Mouse (Mus musculus): ENCODE measurements at regions not wholly inside any gene's neighbourhood (a gene's known extent, or its start where the extent isn't known, plus 50 kb on each side); places are given as distances from the start of the nearest gene placed in this dataset.

DNA sequence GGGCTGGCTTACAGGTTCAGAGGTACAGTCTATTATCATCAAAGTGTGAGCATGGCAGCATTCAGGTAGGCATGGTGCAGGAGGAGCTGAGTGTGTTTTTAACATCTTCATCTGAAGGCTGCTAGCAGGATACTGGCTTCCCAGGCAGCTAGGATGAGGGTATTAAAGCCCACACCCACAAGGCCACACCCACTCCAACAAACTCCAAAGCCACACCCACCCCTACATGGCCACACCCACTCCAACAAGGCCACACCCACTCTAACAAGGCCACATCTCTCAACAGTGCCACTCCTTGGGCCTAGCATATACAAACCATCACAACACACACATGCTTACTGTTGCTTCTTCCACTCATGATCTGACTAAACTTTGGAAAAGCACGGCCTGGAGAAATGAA lies 172.5 kb downstream of the Msrb3 start:
- no peaks in the 10 kb centered on the region for H3K4me1 ChIP-seq (ENCODE audit: control insufficient read depth, insufficient read depth, low read length)
- TF ChIP-seq POLR2A (IDR thresholded peaks at IDR 0.05; ENCODE audit: borderline replicate concordance, insufficient read depth, low read length): no peak
- TF ChIP-seq CTCF (IDR thresholded peaks at IDR 0.05; ENCODE audit: borderline replicate concordance, insufficient read depth, low read depth, low read length): no peak
- peaks cover 2% of the 10 kb centered on the region; the same call in 1 of the 2 replicates for H3K27me3 ChIP-seq (ENCODE audit: control insufficient read depth, insufficient read depth, low read length)
- H3K27ac ChIP-seq (ENCODE audit: insufficient read depth, low read length): no peak overlapping the region
- WGBS: 96% methylated on average over 1 of the region's 1 CpGs
- H3K4me3 ChIP-seq (replicated peaks; ENCODE audit: insufficient read depth, low read depth, low read length): no peak overlapping the region
- DNase-seq: no peak

GRCm38 (mm10) chr10:120721956-120722532 lies 176.9 kb downstream of the Msrb3 start:
- TF ChIP-seq CTCF (IDR thresholded peaks at IDR 0.05; ENCODE audit: borderline replicate concordance, insufficient read depth, low read depth, low read length): no peak
- no peak for TF ChIP-seq POLR2A (IDR thresholded peaks at IDR 0.05; ENCODE audit: borderline replicate concordance, insufficient read depth, low read length)
- peaks cover 2% of the 10 kb centered on the region; the same call in 1 of the 2 replicates for H3K27me3 ChIP-seq (ENCODE audit: control insufficient read depth, insufficient read depth, low read length)
- no peak overlapping the region for H3K27ac ChIP-seq (ENCODE audit: insufficient read depth, low read length)
- DNase-seq: no peak
- H3K4me3 ChIP-seq (replicated peaks; ENCODE audit: insufficient read depth, low read depth, low read length): no peak overlapping the region
- no peaks in the 10 kb centered on the region for H3K4me1 ChIP-seq (ENCODE audit: control insufficient read depth, insufficient read depth, low read length)
- 8% methylated on average over 15 of the region's 15 CpGs for WGBS

- no peak for TF ChIP-seq CTCF (IDR thresholded peaks at IDR 0.05; ENCODE audit: borderline replicate concordance, insufficient read depth, low read depth, low read length)
- TF ChIP-seq POLR2A (IDR thresholded peaks at IDR 0.05; ENCODE audit: borderline replicate concordance, insufficient read depth, low read length): no peak
- H3K27me3 ChIP-seq (ENCODE audit: control insufficient read depth, insufficient read depth, low read length): peaks cover 2% of the 10 kb centered on the region; the same call in 1 of the 2 replicates
- H3K4me1 ChIP-seq (ENCODE audit: control insufficient read depth, insufficient read depth, low read length): no peaks in the 10 kb centered on the region
- no peak overlapping the region for H3K4me3 ChIP-seq (replicated peaks; ENCODE audit: insufficient read depth, low read depth, low read length)
- WGBS: 57% methylated on average over 3 of the region's 3 CpGs
- DNase-seq: no peak
- no peak overlapping the region for H3K27ac ChIP-seq (ENCODE audit: insufficient read depth, low read length)
Observed at GRCm38 (mm10) chr10:120720981-120721380, 177.9 kb downstream of the Msrb3 start.

- no peak for DNase-seq
- Histone ChIP-seq H3K27me3 (ENCODE audit: control insufficient read depth, insufficient read depth, low read length) (peaks cover 2% of the 10 kb centered on the region; the same call in 1 of the 2 replicates), H3K27ac (ENCODE audit: insufficient read depth, low read length) (no peak overlapping the region), H3K4me3 (replicated peaks; ENCODE audit: insufficient read depth, low read depth, low read length) (no peak overlapping the region), H3K4me1 (ENCODE audit: control insufficient read depth, insufficient read depth, low read length) (no peaks in the 10 kb centered on the region)
- TF ChIP-seq CTCF (IDR thresholded peaks at IDR 0.05; ENCODE audit: borderline replicate concordance, insufficient read depth, low read depth, low read length) (no peak), POLR2A (IDR thresholded peaks at IDR 0.05; ENCODE audit: borderline replicate concordance, insufficient read depth, low read length) (no peak)
- WGBS: 50% methylated on average over 3 of the region's 3 CpGs
Observed at GRCm38 (mm10) chr10:120720061-120720460, 178.8 kb downstream of the Msrb3 start.

DNA sequence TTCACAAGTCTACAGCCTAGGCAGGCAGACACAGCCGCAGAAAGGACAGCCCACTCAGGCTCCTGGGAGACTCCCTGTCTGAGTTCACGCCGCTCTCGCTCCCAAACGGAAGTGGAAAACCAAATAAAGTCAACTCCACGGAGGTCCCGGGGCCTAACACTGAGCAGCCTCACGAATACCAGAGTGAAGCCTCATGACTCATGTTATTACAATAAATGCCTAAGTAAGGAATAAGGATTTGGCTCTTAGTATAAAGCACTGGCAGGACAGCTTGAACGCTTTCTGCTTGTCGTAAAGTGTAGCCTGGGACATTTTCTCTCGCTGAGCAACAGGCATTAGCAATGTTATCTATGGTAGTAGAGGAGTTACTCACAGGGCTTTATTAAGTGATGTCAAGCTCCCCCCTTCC lies 181.7 kb downstream of the Msrb3 start:
- TF ChIP-seq CTCF (IDR thresholded peaks at IDR 0.05; ENCODE audit: borderline replicate concordance, insufficient read depth, low read depth, low read length) (no peak), POLR2A (IDR thresholded peaks at IDR 0.05; ENCODE audit: borderline replicate concordance, insufficient read depth, low read length) (no peak)
- no peak overlapping the region for H3K4me3 ChIP-seq (replicated peaks; ENCODE audit: insufficient read depth, low read depth, low read length)
- H3K4me1 ChIP-seq (ENCODE audit: control insufficient read depth, insufficient read depth, low read length): no peaks in the 10 kb centered on the region
- 73% methylated on average over 11 of the region's 11 CpGs for WGBS
- H3K27me3 ChIP-seq (ENCODE audit: control insufficient read depth, insufficient read depth, low read length): peaks cover under 1% of the 10 kb centered on the region; the same call in 1 of the 2 replicates
- no peak for DNase-seq
- no peak overlapping the region for H3K27ac ChIP-seq (ENCODE audit: insufficient read depth, low read length)

GRCm38 (mm10) chr10:120716391-120716790 lies 182.5 kb downstream of the Msrb3 start:
- Histone ChIP-seq H3K4me3 (replicated peaks; ENCODE audit: insufficient read depth, low read depth, low read length) (no peak overlapping the region), H3K27me3 (ENCODE audit: control insufficient read depth, insufficient read depth, low read length) (no peaks in the 10 kb centered on the region; the same call in 1 of the 2 replicates), H3K27ac (ENCODE audit: insufficient read depth, low read length) (no peak overlapping the region), H3K4me1 (ENCODE audit: control insufficient read depth, insufficient read depth, low read length) (no peaks in the 10 kb centered on the region)
- WGBS: 62% methylated on average over 6 of the region's 6 CpGs
- TF ChIP-seq POLR2A (IDR thresholded peaks at IDR 0.05; ENCODE audit: borderline replicate concordance, insufficient read depth, low read length) (no peak), CTCF (IDR thresholded peaks at IDR 0.05; ENCODE audit: borderline replicate concordance, insufficient read depth, low read depth, low read length) (no peak)
- no peak for DNase-seq

DNA sequence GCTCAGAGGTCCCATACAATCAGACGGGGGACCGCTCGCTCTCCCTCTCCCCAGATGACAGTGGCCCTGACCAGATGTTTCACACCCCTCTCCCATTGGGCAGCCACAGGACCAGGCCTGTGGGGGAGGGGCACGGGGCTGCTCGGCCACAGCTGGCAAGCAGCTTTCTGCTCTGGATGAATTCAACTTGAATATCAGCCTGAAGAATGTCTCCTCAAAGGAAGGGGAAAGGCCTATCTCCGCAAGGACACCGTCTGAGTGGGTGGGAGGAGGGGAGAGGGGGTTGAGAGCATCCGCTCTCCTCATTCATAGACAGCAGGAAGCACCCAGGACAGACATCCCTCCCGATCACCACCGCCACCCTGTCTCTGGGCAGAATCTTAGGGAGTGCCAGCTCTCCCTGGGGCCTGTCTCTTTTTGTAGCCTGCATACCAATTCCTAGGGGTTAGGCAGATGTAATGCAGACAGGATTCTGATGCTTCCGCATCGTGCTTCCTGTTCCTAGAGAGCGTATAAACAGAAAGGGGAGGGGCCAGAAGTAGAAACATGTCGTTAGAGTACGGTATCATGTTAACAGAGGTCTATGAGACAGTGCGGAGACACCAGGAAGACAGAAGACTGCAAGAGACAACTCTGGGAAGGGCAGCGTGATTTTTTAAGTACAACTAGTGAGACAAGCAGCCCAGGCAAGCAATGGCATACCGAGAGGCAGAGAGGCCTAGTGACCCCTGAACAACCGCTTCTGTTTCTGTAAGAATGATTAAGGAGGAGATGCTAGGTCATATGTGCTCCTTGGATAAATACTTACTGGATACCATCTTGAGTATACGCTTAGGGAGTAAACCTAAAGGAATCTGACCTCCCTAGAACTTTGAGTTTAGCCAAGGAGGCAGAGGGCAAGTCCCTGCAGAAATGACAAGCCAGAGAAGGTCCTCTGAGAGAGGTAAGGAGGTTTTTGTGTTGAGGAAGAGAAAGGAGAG lies 190.8 kb downstream of the Msrb3 start:
- Histone ChIP-seq H3K27me3 (ENCODE audit: control insufficient read depth, insufficient read depth, low read length) (peaks cover 1% of the 10 kb centered on the region; the same call in 1 of the 2 replicates), H3K4me3 (replicated peaks; ENCODE audit: insufficient read depth, low read depth, low read length) (no peak overlapping the region), H3K27ac (ENCODE audit: insufficient read depth, low read length) (no peak overlapping the region), H3K4me1 (ENCODE audit: control insufficient read depth, insufficient read depth, low read length) (no peaks in the 10 kb centered on the region)
- WGBS: 46% methylated on average over 20 of the region's 20 CpGs
- no peak for DNase-seq
- TF ChIP-seq CTCF (IDR thresholded peaks at IDR 0.05; ENCODE audit: borderline replicate concordance, insufficient read depth, low read depth, low read length) (no peak), POLR2A (IDR thresholded peaks at IDR 0.05; ENCODE audit: borderline replicate concordance, insufficient read depth, low read length) (no peak)

Measured in cerebellum, adult 2 months (tissue).